Mouse (Mus musculus): ENCODE measurements around the gene Mgarp.
"Not testable (repeated sequence)": the region's sequence is repeated elsewhere in the genome, so short reads cannot be mapped to it uniquely, and the experiment has no call there.

Mgarp gene

DNA sequence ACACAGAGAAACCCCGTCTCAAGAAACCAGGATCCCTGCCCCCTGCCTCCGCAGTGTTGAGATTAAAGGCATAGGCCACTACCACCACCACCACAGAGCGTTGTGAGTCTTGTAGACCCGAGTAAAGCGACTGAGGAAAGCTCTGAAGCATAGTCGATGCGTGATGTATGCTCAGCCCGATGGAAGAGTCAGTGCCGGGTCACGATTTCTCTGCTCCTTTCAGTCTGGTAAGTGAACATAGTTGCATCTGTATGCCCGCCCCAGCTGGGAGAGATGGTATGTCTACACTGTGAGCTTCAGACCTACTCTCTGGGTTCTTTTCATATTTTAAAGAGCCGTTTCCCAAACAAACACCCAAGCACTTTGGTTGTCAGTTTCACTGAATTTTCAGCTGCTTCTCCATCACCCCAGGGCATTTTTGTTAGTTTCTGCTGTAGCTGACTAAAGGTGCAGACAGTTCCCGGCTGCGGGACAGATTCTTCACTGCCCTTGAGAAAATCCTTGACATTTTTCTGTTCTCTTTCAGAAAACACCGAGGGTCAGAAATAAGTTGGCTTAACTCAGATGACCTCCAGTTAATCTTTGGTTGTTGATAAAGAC, 1.3 kb upstream of the Mgarp start:
- no peak for DNase-seq (ENCODE audit: low spot score)

GRCm38 (mm10) chr3:51395461-51396145, 935 bp downstream of the Mgarp start:
- DNase-seq (ENCODE audit: low spot score): no peak

- no peak for DNase-seq (ENCODE audit: low spot score)
These were observed 1.7 kb downstream of the Mgarp start for GRCm38 (mm10) chr3:51394881-51395280.

DNA sequence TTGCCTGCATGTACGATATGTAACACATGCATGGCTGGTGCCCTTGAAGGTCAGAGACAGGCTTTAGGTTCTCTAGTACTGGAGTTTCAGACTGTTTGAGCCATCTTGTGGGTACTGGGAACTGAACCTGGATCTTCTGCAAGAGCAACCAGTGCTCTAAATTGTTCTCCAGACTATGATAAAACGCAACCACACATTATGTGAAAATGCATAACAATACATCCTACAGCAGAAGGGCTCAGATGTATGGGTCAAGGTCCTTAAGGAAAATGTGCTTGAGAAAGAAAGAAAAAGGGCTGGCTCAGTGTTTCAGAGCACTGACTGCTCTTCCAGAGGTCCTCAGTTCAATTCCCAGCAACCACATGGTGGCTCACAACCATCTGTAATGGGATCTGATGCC, 2.9 kb downstream of the Mgarp start:
- DNase-seq (ENCODE audit: low spot score): no peak

GRCm38 (mm10) chr3:51393018-51393417, 3.5 kb downstream of the Mgarp start:
- not testable (repeated sequence) for DNase-seq (ENCODE audit: low spot score)

DNA sequence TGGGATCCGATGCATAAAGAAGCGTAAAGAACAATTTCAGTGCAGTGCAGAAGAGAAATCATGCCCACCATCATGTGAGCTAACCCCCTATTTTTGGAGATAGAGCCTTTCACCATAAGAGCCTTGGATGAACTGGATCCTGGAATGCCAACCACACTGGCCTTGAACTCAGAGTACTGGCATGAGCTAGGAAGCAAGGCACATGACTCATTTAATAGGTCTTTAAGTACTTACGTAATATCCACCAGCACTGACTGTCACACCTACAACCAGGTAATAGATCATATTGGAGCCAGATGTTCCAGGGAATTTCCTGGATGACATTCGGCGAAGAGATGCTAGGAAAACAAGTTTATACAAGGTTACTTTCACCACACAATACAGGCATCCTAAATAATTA, 4.9 kb downstream of the Mgarp start:
- DNase-seq (ENCODE audit: low spot score): no peak

- DNase-seq (ENCODE audit: low spot score): no peak
These were observed 5.4 kb downstream of the Mgarp start for GRCm38 (mm10) chr3:51391095-51391494.

DNA sequence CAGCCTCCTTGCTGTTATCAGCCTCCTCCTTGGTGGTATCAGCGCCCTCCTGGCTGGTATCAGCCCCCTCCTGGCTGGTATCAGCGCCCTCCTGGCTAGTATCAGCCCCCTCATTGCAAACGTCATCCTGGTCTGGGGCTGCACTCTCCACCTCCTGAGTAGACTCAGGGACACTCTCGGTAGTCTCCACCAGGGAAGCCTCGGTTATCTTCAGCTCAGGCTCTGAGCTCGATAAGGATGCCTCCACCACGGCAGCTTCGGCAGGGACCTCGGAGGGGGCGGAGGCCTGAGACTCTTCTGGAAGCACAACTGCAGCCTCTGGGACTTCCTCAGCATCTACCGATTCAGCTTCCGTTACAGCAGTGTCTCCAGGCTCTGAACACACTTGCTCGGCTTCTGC, 7.6 kb downstream of the Mgarp start:
- DNase-seq (ENCODE audit: low spot score): no peak

DNA sequence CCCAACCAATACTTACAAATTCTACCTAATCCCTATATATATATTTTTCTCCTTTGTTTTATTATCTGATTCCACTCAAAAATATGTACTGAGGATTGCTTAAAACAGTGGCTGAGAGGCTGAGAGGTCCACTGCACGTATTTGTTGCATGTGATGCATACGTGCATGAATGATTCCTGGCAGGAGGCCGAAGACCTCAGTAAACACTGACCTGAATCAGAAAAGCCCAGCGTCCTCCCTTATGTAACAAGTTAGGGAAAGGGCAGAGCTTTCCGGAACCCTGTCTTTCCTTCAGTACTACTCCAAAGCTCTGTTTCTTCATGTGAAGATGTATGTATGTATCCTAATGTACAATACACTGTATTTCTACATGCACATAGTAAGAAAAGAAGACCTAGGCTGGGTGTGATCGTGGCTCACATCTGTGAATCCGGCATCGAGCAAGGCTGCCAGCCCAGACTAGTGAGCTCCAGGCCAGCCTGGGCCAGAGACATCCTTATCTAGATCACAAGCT, 8.6 kb downstream of the Mgarp start:
- DNase-seq (ENCODE audit: low spot score): no peak

- DNase-seq (ENCODE audit: low spot score): no peak
These were observed 9.4 kb downstream of the Mgarp start for GRCm38 (mm10) chr3:51387134-51387451.

- DNase-seq (ENCODE audit: low spot score): peak; percentile 44
These were observed 10.0 kb downstream of the Mgarp start for GRCm38 (mm10) chr3:51386441-51387133.

DNA sequence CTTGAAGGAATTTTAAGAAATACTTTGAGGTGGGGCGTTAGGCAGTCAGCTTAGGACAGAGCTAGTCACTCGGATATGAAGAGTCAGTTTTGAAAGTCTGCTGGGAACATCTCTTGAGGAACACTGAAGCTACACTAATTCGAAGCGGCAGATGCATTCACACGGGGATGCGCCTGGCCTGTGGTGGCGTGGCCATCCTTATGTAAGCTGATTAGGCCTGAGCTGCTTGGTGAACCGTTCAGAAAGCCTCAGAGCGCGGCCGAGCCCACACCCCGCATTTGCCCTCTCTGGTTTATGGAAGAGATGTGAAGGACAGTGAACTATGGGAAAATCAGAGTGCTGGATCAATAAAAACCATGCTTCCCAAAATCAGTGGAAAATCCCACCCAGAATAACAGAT, 13.1 kb downstream of the Mgarp start:
- DNase-seq (ENCODE audit: low spot score): no peak

DNA sequence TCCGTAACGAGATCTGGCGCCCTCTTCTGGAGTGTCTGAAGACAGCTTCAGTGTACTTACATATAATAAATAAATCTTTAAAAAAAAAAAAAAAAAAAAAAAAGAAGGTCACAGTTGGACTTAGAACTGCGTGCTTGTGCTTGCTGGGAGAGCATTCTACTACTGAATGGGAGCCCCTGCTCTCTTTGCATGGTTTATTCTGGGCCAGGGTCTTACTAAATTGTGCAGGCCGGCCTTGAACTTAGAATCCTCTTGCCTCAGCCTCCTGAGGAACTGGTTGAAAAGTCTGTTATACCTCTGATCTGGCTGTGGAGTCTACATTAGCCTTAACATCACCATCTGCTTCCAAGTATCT, 15.9 kb downstream of the Mgarp start:
- no peak for DNase-seq (ENCODE audit: low spot score)

- no peak for DNase-seq (ENCODE audit: low spot score)
These were observed 16.5 kb downstream of the Mgarp start for GRCm38 (mm10) chr3:51379786-51380659.

- DNase-seq (ENCODE audit: low spot score): no peak
These were observed 17.9 kb downstream of the Mgarp start for GRCm38 (mm10) chr3:51378665-51378946.

DNA sequence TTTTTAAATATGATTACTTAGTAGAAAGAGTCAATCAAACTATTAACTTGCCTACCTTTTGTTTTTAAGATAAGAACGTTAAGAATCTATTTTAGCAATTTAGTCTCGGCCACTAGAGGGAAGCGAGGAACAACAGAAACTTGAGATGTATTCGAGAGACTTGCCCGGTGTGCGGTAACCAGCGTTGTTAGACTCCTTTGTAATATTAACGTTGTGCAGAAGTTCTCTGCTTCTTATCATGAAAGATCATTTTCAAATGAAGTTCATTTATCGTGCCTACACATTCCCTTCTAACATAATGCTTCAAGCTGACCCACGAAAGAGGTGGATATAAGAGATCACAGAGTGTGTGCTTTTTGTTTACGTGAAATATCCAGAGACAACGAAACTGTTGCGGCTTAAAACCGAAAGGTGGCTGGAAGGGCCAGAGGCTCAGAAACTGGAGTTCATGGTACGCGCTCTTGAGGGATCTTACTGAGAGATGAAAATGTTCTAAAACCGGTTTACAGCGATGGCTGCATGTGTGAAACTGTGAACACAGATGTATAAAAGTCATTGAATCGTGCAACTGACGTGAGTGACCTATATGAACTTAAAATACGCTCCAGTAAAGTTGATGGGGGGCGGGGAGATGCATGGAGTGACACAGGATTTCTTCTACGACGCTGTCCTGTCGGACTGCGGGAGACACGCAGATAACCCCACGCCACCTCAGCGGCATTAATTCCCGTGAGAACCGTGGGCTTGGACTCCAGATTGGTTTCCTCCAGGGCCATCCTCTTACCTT, 18.5 kb downstream of the Mgarp start:
- peak; percentile 36 for DNase-seq (ENCODE audit: low spot score)

- peak; percentile 54 for DNase-seq (ENCODE audit: low spot score)
These were observed 21.0 kb downstream of the Mgarp start for GRCm38 (mm10) chr3:51375307-51376265.

GRCm38 (mm10) chr3:51373544-51373943, 23.0 kb downstream of the Mgarp start:
- no peak for DNase-seq (ENCODE audit: low spot score)

GRCm38 (mm10) chr3:51372883-51373282, 23.7 kb downstream of the Mgarp start:
- no peak for DNase-seq (ENCODE audit: low spot score)

DNA sequence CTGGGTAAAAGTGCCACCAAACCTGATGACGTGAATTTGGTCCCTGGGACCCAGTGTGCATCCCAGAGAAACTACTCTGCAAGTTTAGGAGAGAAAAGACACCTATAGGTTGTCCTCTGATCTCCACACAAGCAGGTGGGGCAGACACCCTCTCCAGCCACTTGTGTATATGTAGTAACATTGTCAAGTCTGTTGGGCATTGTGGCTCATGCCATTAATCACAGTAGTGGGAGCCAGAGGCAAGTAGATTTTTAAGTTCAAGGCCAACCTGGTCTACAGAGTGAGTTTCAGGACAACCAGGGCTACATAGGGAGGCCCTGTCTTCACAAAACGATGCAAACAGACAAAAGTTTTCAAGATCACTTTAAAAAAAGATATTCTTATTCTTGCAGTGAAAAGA, 24.7 kb downstream of the Mgarp start:
- DNase-seq (ENCODE audit: low spot score): no peak

- no peak for DNase-seq (ENCODE audit: low spot score)
These were observed 28.5 kb downstream of the Mgarp start for GRCm38 (mm10) chr3:51368011-51368410.
